Mouse (Mus musculus) heart, embryonic 16.5 days (tissue): ENCODE results near the gene 4933405L10Rik. TPM values are rescaled to one million over a fixed set of nuclear protein-coding genes. Genes with fewer than 3 reads are reported as not detected.

Experiments used
- ATAC-seq: fragments of 200-750 bp; cut with Nextera tagmentation; replicated peaks from 2 replicates; pipeline ENCODE4 v1.8.0; 2017; ENCODE audit warnings: moderate number of reproducible peaks; ENCODE audit not compliant: insufficient read depth, low FRiP score; ENCODE audit errors: extremely low read depth
- H3K27ac ChIP-seq: fragments of 300-500 bp; sonication (generic); 2 replicates; pipeline ENCODE4 v1.5.1; 2014; ENCODE audit warnings: mild to moderate bottlenecking, low read length, control low read depth, moderate library complexity
- H3K27me3 ChIP-seq: fragments of 300-500 bp; sonication (generic); 2 replicates; pipeline ENCODE4 v1.6.1; 2014; ENCODE audit warnings: low read length, mixed read lengths; ENCODE audit not compliant: control insufficient read depth, insufficient read depth
- H3K36me3 ChIP-seq: fragments of 300-500 bp; sonication (generic); 2 replicates; pipeline ENCODE4 v1.6.1; 2014; ENCODE audit not compliant: control insufficient read depth, insufficient read depth
- H3K4me1 ChIP-seq: fragments of 300-500 bp; sonication (generic); 2 replicates; pipeline ENCODE4 v1.6.1; 2014; ENCODE audit warnings: low read length, mixed read lengths; ENCODE audit not compliant: control insufficient read depth, insufficient read depth
- H3K4me2 ChIP-seq: fragments of 300-500 bp; sonication (generic); 2 replicates; pipeline ENCODE4 v1.6.1; 2014; ENCODE audit warnings: low read depth, mild to moderate bottlenecking, control low read depth, low read length
- H3K4me3 ChIP-seq: fragments of 300-500 bp; sonication (generic); 2 replicates; pipeline ENCODE4 v1.5.1; 2014; ENCODE audit warnings: mild to moderate bottlenecking, control low read depth, low read length
- H3K9ac ChIP-seq: fragments of 300-500 bp; sonication (generic); 2 replicates; pipeline ENCODE4 v1.6.1; 2014; ENCODE audit warnings: low read length, control low read depth
- H3K9me3 ChIP-seq: fragments of 300-500 bp; sonication (generic); replicated peaks from 2 replicates; pipeline ENCODE4 v1.6.1; 2016; ENCODE audit warnings: low read length; ENCODE audit not compliant: control insufficient read depth
- WGBS: fragments of 180-500 bp; shearing (Covaris S2); extraction: QIAGEN DNeasy Blood & Tissue Kit; methylation state at CpG from one replicate; pipeline ENCODE4 v1.1.7; 2014; 5-methylcytosine and 5-hydroxymethylcytosine counted together
- polyA plus RNA-seq: library from polyadenylated mRNA; unstranded; fragments of >200 nt; fragmentation: Nextera tagmentation; extraction: Ambion mirVana; gene quantifications from 2 replicates; pipeline ENCODE4 v1.2.1, GENCODE M21; 2015

4933405L10Rik gene
- polyA plus RNA-seq, 1 experiment from 2014 or later = not detected

GRCm38 (mm10) chr8:105698734-105699133 is 8.7 kb upstream of the 4933405L10Rik start:
- peaks cover 19% of the 10 kb centered on the region for H3K4me1 ChIP-seq
- peaks cover 4% of the 10 kb centered on the region; the same call in 1 of the 2 replicates for H3K27me3 ChIP-seq
- WGBS = 90% methylated on average over 5 of the region's 5 CpGs
- no peak overlapping the region for H3K4me2 ChIP-seq
- no peak overlapping the region for H3K9ac ChIP-seq
- ATAC-seq = no peak
- peaks cover 6% of the 10 kb centered on the region for H3K36me3 ChIP-seq
- no peaks in the 10 kb centered on the region for H3K9me3 ChIP-seq
- no peak overlapping the region for H3K27ac ChIP-seq
- no peak overlapping the region for H3K4me3 ChIP-seq

GRCm38 (mm10) chr8:105699488-105700215 is 7.8 kb upstream of the 4933405L10Rik start:
- peak overlapping the region; percentile 64 for H3K4me3 ChIP-seq
- ATAC-seq = no peak
- no peaks in the 10 kb centered on the region for H3K27me3 ChIP-seq
- H3K36me3 ChIP-seq = peaks cover 6% of the 10 kb centered on the region
- no peak overlapping the region for H3K27ac ChIP-seq
- H3K9me3 ChIP-seq = no peaks in the 10 kb centered on the region
- WGBS = 84% methylated on average over 11 of the region's 11 CpGs
- H3K9ac ChIP-seq = no peak overlapping the region; the same call in 1 of the 2 replicates
- peaks cover 15% of the 10 kb centered on the region for H3K4me1 ChIP-seq
- peak overlapping the region; percentile 80 for H3K4me2 ChIP-seq

GRCm38 (mm10) chr8:105700566-105700965 is 6.9 kb upstream of the 4933405L10Rik start:
- peaks cover 15% of the 10 kb centered on the region for H3K4me1 ChIP-seq
- H3K9me3 ChIP-seq = no peaks in the 10 kb centered on the region
- H3K36me3 ChIP-seq = peaks cover 6% of the 10 kb centered on the region
- ATAC-seq = peak; percentile 29
- H3K27ac ChIP-seq = peak overlapping the region; percentile 95
- H3K27me3 ChIP-seq = no peaks in the 10 kb centered on the region
- peak overlapping the region; percentile 71 for H3K9ac ChIP-seq
- peak overlapping the region; percentile 64 for H3K4me3 ChIP-seq
- H3K4me2 ChIP-seq = peak overlapping the region; percentile 80
- 0% methylated on average over 21 of the region's 21 CpGs for WGBS

GRCm38 (mm10) chr8:105700966-105701824 is 6.3 kb upstream of the 4933405L10Rik start, which contains the start of the genes Acd and Pard6a:
TSS of gene Acd (minus strand) at chr8:105701102.
TSS of gene Pard6a (plus strand) at chr8:105701148.
- H3K9ac ChIP-seq = peak within 1 kb of the TSS; percentile 71
- ATAC-seq = peak; percentile 79
- peak within 1 kb of the TSS; percentile 64 for H3K4me3 ChIP-seq
- peak within 1 kb of the TSS; percentile 95 for H3K27ac ChIP-seq
- no peaks in the 10 kb centered on the region for H3K27me3 ChIP-seq
- H3K4me2 ChIP-seq = peak within 1 kb of the TSS; percentile 80
- peaks cover 15% of the 10 kb centered on the region for H3K4me1 ChIP-seq
- WGBS = under 1% methylated on average over 60 of the region's 60 CpGs
- no peaks in the 10 kb centered on the region for H3K9me3 ChIP-seq
- peaks cover 6% of the 10 kb centered on the region for H3K36me3 ChIP-seq

GRCm38 (mm10) chr8:105702001-105702401 is 5.5 kb upstream of the 4933405L10Rik start:
- Histone ChIP-seq H3K4me2 (peak overlapping the region; percentile 80), H3K27me3 (no peaks in the 10 kb centered on the region), H3K36me3 (peaks cover 6% of the 10 kb centered on the region), H3K9me3 (no peaks in the 10 kb centered on the region), H3K4me3 (peak overlapping the region; percentile 64), H3K4me1 (peaks cover 15% of the 10 kb centered on the region), H3K9ac (peak overlapping the region; percentile 71), H3K27ac (peak overlapping the region; percentile 42)
- WGBS = 48% methylated on average over 18 of the region's 18 CpGs
- ATAC-seq = no peak

GRCm38 (mm10) chr8:105702731-105703415 is 4.6 kb upstream of the 4933405L10Rik start:
- Histone ChIP-seq H3K4me2 (no peak overlapping the region), H3K9me3 (no peaks in the 10 kb centered on the region), H3K36me3 (peaks cover 6% of the 10 kb centered on the region), H3K27ac (no peak overlapping the region), H3K4me3 (no peak overlapping the region), H3K27me3 (no peaks in the 10 kb centered on the region), H3K4me1 (peaks cover 19% of the 10 kb centered on the region), H3K9ac (no peak overlapping the region)
- ATAC-seq = no peak
- WGBS = 91% methylated on average over 24 of the region's 24 CpGs

- WGBS = 92% methylated on average over 34 of the region's 34 CpGs
These were observed 3.2 kb upstream of the 4933405L10Rik start for GRCm38 (mm10) chr8:105704146-105704812.

GRCm38 (mm10) chr8:105704955-105705354 is 2.5 kb upstream of the 4933405L10Rik start:
- no peak overlapping the region for H3K27ac ChIP-seq
- no peaks in the 10 kb centered on the region for H3K27me3 ChIP-seq
- H3K4me2 ChIP-seq = no peak overlapping the region
- 90% methylated on average over 6 of the region's 6 CpGs for WGBS
- H3K4me3 ChIP-seq = no peak overlapping the region
- H3K9me3 ChIP-seq = no peaks in the 10 kb centered on the region
- ATAC-seq = no peak
- H3K4me1 ChIP-seq = peaks cover 15% of the 10 kb centered on the region
- no peaks in the 10 kb centered on the region for H3K36me3 ChIP-seq
- H3K9ac ChIP-seq = no peak overlapping the region

More at GRCm38 (mm10) chr8:105704146-105704812, 3.2 kb upstream of the 4933405L10Rik start:
- no peak overlapping the region for H3K4me2 ChIP-seq
- no peak for ATAC-seq
- H3K9me3 ChIP-seq = no peaks in the 10 kb centered on the region
- no peak overlapping the region for H3K27ac ChIP-seq
- H3K27me3 ChIP-seq = no peaks in the 10 kb centered on the region
- H3K4me3 ChIP-seq = no peak overlapping the region
- H3K4me1 ChIP-seq = peaks cover 19% of the 10 kb centered on the region
- H3K36me3 ChIP-seq = no peaks in the 10 kb centered on the region
- no peak overlapping the region for H3K9ac ChIP-seq
